Mouse (Mus musculus) granulocyte monocyte progenitor cell, adult 5-6 weeks (primary cell): Measurements from ENCODE around the gene Gm42688. TPM values are rescaled to one million over a fixed set of nuclear protein-coding genes. Genes with fewer than 3 reads are reported as not detected.
A peak's percentile ranks its signal among the peaks of the same experiment; 100 is the strongest.

Experiments used
- ATAC-seq: replicated peaks from 2 replicates; pipeline ENCODE4 v1.8.0; 2016; ENCODE audit warnings: mild to moderate bottlenecking, moderate TSS enrichment, inconsistent platforms; ENCODE audit not compliant: poor library complexity, severe bottlenecking
- total RNA-seq, 2 experiments: library from RNA; stranded (forward) in 1 of 2; stranded (reverse) in 1 of 2; fragments of 200-712, 200-1000 nt in 1 of 2; fragments of >200 nt in 1 of 2; fragmentation: Nextera tagmentation in 1 of 2; gene quantifications; 2 replicates each; pipeline ENCODE4 v1.2.3; 2014 to 2017

Gm42688 gene
- total RNA-seq, 2 experiments from 2014 or later, result 2.0 to 2.6 TPM

DNA sequence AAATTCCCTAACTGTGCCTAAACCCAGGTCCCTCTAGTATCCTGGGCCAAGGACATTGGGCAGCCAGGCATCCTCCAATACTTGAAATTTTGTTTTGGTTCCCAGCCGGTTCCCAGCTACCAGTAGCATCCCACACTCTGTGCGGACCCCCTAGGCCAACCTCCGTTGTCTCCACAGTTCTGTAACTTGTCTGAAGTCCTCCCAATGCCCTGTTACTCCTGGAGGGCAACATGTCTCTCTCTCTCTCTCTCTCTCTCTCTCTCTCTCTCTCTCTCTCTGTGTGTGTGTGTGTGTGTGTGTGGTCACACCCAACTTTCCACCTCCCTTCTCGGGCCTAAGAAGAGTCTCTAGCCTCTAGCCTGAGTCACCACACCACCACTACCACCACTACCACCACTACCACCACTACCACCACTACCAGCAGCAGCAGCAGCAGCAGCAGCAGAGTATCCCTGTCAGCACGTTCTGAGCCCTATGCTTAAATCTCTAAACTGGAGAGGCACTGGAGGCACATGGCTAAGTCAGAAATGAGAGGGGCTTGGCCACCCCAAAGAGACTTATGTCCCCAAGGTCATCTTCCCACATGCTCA lies 35.0 kb downstream of the Gm42688 start:
- ATAC-seq, result no peak

DNA sequence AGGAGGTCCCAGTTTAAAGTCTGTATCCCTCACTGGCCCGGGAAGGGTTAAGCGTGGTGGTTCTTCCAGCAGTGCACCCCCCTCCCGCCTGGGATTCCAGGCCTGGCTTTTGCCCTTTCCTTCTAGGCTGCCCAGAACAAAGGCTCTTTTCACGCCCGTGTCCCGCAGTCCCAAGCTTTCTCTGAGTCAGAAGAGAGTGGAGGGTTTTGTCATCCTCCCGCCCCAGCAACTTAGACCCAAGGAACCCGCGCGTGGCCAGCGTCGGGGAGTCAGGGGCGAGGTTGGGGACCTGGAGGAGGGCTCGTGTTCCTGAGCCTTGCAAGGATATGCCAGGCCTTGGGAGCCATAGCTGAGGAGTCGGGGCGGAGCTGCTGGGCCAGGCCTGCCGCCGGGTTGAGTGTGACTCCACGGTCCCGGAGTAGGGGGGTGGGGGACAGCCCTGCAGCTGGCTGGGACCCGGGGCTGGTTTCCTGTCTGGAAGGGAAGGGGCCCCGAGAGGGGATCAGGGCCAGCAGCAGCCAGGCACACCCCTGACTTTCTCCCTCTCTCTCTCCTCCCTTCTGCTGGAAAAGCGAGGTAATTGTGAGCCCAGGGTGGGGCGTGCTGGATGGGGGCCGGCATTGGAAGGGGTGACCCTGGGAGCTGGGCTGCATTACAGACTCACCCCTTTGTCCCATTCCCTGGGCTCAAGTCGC lies 35.6 kb downstream of the Gm42688 start:
- peak; percentile 10; the same call in 1 of the 2 replicates for ATAC-seq

DNA sequence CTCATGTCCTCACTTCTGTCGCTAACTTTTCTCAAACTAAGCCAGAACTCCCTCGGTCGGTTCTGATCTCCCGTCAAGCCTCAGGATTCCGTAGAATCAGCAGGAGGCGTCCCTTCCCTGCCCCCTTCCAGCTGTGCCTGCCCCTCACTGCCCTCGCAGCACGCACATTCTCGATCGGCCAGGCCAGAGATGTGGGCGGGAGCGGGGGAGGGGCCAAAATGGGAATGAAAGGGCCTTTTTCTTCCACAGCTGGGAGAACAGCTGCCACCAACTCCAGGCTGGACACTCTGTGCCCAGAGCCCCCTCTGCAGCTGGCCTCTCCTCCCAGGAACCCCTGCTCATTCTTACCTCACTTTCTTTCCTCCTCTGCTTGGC lies 36.1 kb downstream of the Gm42688 start:
- peak; percentile 24 for ATAC-seq

DNA sequence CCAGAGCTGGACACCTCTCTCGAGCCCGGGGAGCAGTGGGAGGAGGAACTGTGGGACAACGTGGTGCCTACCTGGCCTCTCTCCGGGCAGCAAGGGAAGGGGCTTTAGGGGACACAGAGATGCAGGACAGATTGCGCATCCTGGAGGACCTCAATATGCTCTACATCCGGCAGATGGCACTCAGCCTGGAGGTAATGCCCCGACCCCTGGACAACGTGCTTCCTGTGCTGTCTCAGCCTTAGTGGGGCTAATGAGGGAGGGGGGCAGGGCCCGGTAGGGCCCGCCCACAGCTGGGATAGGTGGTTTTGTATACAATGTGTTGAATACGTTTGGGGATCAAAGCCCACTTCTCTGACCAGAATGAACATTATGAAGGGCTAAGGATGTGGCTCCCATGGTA lies 36.6 kb downstream of the Gm42688 start:
- ATAC-seq, result peak; percentile 33

DNA sequence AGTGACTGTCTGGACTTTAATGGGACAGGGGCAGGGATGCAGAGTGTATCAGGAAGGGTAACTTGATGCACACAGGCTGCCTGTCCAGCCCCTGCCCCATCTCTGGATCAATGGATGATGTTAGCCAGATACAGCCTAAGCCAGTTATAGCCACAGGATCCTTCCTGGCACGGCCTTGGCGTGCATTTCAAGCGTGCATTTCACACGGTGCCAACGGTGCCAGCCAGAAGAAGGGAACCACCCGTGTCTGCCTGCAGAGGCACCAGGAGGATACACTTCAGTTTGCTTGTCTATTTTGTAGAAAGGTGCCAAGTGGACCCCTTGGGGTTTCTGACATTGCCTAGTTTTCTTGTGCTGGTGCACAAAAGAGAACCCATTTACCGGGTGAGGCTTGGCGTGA lies 38.6 kb downstream of the Gm42688 start:
- ATAC-seq, result no peak

DNA sequence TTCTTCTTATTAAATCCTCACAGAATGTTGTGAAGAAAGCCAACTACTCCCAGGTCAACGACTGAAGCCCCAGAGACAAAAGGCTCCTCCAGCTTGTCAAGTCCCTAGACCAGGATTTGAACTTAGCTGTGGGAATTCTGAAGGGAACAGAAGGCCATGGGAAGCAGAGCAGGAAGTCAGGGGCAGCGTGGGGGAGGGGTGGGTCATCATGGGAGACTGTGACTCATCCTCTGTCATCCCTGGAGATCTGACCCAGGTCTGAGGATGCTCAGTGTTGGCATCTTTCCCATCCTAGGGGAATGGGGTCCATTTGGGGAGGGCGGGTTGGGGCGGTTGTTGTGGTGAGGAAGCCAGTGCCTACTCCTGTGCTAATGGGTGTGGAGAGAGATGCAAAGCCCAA lies 40.2 kb downstream of the Gm42688 start:
- ATAC-seq, result no peak

DNA sequence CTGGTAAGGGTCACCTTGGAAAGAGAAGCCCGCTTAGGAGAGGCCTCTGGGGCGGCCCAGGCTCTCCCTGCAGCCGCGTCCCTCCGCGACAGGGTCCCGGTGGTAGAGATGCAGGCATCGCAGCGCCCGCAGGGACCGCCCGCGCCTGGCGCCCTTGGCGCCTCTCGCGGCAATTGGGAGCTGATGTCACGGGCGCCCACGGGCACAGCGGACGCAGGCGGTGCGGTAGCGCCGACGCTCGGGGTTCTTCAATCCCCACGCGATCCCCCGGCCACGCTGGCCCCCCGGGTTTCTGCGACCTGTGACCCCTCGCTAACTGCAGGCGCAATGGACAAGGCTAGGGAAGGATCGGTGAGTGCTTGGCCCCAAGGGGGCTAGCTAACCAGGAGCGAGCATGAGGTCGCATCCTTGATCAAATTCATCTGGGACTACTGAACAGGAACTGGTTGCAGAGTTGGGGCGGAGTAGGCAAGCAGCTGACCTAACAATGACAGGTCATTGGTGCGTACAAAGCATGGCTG lies 40.9 kb downstream of the Gm42688 start:
- peak; percentile 36 for ATAC-seq

DNA sequence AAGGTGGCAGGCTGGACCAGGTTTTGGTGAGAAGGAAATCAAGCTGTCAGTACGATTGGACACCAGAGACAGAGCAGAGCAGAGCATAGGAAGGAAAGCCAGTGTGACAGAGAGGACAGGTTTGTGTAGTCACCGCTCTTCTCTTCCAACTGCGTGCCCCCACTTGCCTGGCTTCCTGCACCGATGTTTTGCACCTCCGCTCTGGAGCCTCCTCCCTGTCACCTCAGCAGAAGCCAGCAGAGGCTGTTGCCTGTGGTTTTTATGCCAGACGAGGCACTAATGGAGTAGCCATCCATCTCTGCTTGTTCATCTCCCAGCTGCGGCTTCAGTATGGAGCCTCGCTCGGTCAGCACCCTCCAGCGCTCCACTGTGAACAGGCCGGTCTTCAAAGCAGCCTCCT lies 41.5 kb downstream of the Gm42688 start:
- ATAC-seq, result no peak

DNA sequence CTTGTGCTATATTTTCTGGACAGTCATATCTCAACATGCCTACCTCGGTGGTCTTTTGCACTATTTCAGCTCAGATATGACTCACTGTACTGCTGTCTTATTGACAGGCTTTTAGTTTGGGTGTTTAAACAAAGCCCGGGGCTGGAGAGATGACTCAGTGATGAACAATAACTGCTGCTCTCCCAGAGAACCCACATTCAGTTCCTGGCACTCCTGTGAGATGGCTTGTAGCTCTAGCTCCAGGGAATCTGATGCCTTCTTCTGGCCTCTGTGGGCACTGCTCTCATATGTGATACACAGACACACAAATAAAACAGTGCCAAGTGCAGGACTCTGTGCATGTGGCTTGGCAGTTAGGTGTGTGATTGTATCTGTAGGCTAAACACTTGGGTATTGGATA lies 43.8 kb downstream of the Gm42688 start:
- ATAC-seq, result no peak

DNA sequence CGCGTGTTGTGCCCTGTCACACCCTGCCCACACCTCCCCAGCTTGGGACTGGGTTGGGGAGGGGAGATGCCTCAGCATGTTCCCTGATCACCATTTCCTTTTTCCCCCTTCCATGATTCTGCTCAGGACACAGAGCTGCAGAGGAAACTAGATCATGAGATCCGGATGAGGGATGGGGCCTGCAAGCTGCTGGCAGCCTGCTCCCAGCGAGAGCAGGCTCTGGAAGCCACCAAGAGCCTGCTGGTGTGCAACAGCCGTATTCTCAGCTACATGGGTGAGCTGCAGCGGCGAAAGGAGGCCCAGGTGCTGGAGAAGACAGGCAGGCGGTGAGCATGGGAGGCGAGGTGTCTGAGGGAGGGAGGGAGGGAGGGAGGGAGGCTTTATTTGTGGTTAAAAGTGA lies 44.4 kb downstream of the Gm42688 start:
- ATAC-seq, result no peak

DNA sequence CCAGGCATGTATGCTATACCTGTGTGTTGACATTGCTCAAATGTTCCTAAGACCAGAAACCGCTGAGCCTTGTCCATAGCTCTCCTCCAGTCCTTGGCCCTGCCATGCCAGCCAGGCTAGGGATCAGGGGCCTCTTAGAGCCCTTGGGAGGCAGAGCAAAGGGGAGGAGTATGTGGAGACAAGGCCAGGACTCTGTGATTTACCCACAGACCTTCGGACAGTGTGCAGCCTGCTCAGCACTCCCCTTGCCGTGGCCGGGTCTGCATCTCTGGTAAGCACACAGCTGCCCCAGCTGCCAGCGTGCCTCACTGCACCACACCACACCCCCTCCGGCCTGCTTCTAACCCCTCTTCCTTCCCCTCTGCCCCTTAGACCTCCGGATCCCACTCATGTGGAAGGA lies 45.9 kb downstream of the Gm42688 start:
- no peak for ATAC-seq

DNA sequence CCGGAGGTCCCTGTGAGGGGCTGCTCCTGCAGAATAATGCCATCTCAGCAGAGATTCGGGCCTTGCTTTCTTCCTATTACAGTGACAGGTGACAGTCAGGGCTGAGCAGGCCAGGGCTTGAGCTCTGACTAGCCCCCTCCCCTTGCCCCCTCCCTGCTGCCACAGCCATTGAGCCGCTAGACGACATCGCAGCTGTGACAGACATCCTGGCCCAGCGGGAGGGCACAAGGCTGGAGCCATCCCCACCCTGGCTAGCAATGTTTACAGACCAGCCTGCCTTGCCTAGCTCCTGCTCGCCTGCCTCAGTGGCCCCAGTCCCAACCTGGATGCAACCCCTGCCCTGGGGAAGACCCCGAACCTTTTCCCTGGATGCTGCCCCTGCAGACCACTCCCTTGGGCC lies 50.3 kb downstream of the Gm42688 start:
- no peak for ATAC-seq

DNA sequence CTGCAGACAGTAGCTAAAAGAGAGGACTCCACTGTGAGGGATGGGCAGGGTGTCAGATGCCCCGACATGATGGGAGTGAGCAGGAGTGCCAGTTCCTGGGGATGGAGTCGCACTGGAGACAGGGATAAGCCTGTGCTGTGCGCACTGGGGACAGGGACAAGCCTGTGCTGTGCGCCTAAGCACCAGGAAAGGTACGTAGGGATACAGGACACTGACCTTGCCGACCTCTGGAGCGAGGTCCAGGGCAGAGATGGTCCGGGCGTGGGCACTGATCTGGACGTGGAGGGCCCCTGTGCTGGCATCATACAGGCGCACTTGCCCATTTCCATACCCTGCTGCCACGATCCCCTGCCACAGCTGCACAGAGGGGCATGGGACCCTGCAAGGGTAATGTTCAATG lies 51.6 kb downstream of the Gm42688 start:
- ATAC-seq, result no peak

DNA sequence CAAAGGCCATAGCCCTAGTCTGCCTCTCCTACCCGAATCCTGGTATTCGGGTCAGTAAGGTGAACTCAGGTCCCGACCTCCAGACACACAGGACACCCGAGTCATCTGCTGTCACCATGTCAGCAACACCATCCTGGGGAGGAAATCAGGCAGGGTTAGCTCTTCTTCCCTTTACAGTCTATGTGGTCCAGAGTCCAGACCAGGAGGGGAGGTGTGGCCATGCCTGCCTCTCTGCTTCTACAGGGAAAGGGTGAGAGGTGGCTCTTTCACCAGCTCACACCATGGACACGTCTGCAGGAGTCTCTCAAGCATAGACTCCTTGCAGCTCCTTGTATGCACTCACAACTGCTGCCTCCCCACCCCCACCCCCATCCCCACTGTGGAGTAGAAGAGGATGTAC lies 52.1 kb downstream of the Gm42688 start:
- no peak for ATAC-seq

DNA sequence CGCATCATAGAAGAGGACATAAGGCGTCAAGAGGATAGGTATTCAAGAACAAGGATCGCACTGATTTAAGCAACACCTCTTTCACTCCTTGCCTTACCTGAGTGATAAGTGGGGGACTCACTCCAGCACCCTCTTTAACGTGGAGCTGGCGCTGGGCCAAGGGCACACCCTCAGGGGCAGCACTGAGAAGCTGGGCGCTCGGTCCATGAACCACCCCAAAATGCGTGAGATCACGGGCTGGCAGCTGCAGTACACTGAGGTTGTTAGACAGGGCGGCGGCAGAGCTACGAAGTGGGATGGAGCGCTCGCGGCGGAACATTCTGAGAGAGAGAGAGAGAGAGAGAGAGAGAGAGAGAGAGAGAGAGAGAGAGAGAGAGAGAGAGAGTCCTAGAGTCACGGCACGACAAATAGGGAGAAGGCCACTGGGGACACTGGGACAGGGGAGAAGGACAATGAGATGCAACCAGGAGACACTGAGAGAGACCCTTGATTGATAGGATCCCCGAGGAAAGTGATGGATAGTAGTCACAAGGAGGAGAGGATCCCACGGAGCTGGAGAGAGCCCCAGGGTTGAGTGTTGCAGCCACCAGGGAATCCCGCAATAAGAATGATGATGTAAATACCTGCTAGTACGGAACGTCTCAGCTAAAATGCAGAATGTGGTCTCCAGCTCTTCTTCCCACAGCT lies 54.3 kb downstream of the Gm42688 start:
- 0 out of 2 replicates have a peak, but pooled peaks have one; percentile 6 for ATAC-seq

DNA sequence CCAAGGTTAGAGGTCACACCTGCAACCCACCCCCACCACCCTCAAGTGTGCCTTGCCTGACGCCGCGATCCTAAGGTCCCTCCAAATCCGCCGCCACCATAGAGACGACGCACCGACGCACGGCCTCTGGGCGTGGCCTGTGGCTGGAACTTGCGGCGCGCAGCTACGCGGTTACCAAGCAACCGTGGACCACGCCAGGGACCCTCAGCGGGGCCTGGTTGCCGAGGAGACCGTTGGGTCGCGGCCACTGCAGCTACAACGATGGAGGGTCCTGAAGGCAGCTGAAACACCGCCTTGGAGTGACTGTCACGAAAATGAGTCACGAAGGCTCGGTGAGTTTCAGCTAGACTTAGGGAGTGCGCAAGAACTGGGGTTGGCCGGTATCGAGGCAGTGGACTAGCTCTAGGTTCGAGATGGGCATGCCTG lies 54.9 kb downstream of the Gm42688 start, which contains the start of the genes Wdr54 and 1700003E16Rik:
Gene Wdr54, minus strand, starts transcription at position 139 of the 426 bp plus-strand sequence.
Gene 1700003E16Rik, plus strand, starts transcription at position 146 of the 426 bp plus-strand sequence.
- peak; percentile 85 for ATAC-seq

DNA sequence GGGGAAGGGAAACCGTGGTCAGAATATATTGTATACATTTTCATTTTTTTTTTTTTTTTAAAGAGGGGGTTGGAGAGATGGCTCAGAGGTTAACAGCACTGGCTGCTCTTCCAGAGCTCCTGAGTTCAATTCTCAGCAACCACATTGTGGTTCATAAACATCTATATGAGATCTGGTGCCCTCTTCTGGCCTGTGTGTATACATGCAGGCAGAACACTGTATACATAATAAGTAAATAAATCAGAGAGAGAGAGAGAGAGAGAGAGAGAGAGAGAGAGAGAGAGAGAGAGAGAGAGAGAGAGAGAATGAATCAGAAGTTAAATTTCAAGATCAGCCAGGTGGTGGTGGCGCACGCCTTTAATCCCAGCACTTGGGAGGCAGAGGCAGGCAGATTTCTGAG lies 58.0 kb downstream of the Gm42688 start:
- 0 out of 2 replicates have a peak, but pooled peaks have one; percentile 15 for ATAC-seq
